Mouse (Mus musculus) B cell, adult 62 days (primary cell): Measurements from ENCODE around the gene Prlhr. TPM values are rescaled to one million over a fixed set of nuclear protein-coding genes. Genes with fewer than 3 reads are reported as not detected.

Experiments
- total RNA-seq: library from RNA; stranded (reverse); gene quantifications from 4 replicates; pipeline ENCODE4 v1.2.4, GENCODE M21; 2023

Prlhr gene
- not detected in 4 replicates for total RNA-seq

GRCm38 (mm10) chr19:60468254-60468762 lies at the start of gene Prlhr:
Prlhr (minus strand) TSS chr19:60468304.

Other genes starting within 250 kb of the Prlhr start
- 56.7 to 62.7 TPM (median 61.6 TPM) in 4 replicates for gene Fam204a, start 241.6 kb downstream of the Prlhr start, total RNA-seq
- 62.4 to 75.6 TPM (median 71.2 TPM) in 4 replicates for gene Cacul1, start 112.7 kb upstream of the Prlhr start, total RNA-seq